Mouse (Mus musculus) liver, adult 2 months (tissue): ENCODE results near the gene Gucy2c. TPM values are rescaled to one million over a fixed set of nuclear protein-coding genes. Genes with fewer than 3 reads are reported as not detected.

Experiments used
- DNase-seq: peaks from one replicate; pipeline ENCODE4 v3.0.0-alpha.2; 2011; ENCODE audit warnings: low read depth, low spot score; ENCODE audit errors: extremely low read depth
- H3K27ac ChIP-seq: fragments of 200-500 bp; replicated peaks from 2 replicates; pipeline ENCODE4 v1.5.1; 2012; ENCODE audit warnings: low read depth, mild to moderate bottlenecking, control low read depth, inconsistent platforms, low read length; ENCODE audit not compliant: insufficient read depth
- H3K27me3 ChIP-seq: fragments of 200-500 bp; 2 replicates; pipeline ENCODE4 v1.6.1; 2012; ENCODE audit warnings: mild to moderate bottlenecking, moderate library complexity, low read length, inconsistent platforms; ENCODE audit not compliant: control insufficient read depth, insufficient read depth
- H3K36me3 ChIP-seq: fragments of 200-500 bp; 2 replicates; pipeline ENCODE4 v1.6.1; 2012; ENCODE audit warnings: low read length, inconsistent platforms; ENCODE audit not compliant: control insufficient read depth, insufficient read depth
- H3K4me1 ChIP-seq: fragments of 200-500 bp; 2 replicates; pipeline ENCODE4 v1.6.1; 2011; ENCODE audit warnings: low read length; ENCODE audit not compliant: control insufficient read depth, insufficient read depth
- H3K4me3 ChIP-seq: fragments of 200-500 bp; 2 replicates; pipeline ENCODE4 v1.5.1; 2011; ENCODE audit warnings: low read depth, mild to moderate bottlenecking, control low read depth, low read length, moderate library complexity; ENCODE audit not compliant: insufficient read depth
- H3K79me2 ChIP-seq: fragments of 200-500 bp; 2 replicates; pipeline ENCODE4 v1.6.1; 2012; ENCODE audit warnings: inconsistent platforms, mild to moderate bottlenecking, low read length, moderate library complexity; ENCODE audit not compliant: control insufficient read depth, insufficient read depth
- H3K9ac ChIP-seq: fragments of 200-500 bp; 2 replicates; pipeline ENCODE4 v1.6.1; 2012; ENCODE audit warnings: low read depth, mild to moderate bottlenecking, control low read depth, inconsistent platforms, low read length
- CTCF ChIP-seq: fragments of 200-500 bp; IDR thresholded peaks from 2 replicates; pipeline ENCODE4 v1.5.1; 2011; ENCODE audit warnings: low read depth, low read length, control low read depth
- POLR2A ChIP-seq: fragments of 200-500 bp; IDR thresholded peaks from 2 replicates; pipeline ENCODE4 v1.6.1; 2011; ENCODE audit warnings: low read length, control low read depth; ENCODE audit not compliant: insufficient read depth; ENCODE audit errors: extremely low read depth
- WGBS: fragments of 180-500 bp; shearing (Covaris S2); methylation state at CpG from one replicate; pipeline ENCODE4 v1.1.7; 2018; 5-methylcytosine and 5-hydroxymethylcytosine counted together
- polyA plus RNA-seq: library from polyadenylated mRNA; depleted of rRNA; stranded (reverse); fragments of >200 nt; gene quantifications from 2 replicates; pipeline ENCODE4 v1.2.3, GENCODE M21; 2012; rRNA removed
- total RNA-seq: library from RNA; depleted of rRNA; stranded (reverse); fragments of >200 nt; gene quantifications from 2 replicates; pipeline ENCODE4 v1.2.3, GENCODE M21; 2014; rRNA removed

Gene Gucy2c
- total and polyA plus RNA-seq, 2 experiments: 0.55 to 0.56 TPM

- no peak for DNase-seq
- WGBS: 92% methylated on average over 4 of the region's 4 CpGs
- Histone ChIP-seq H3K4me3 (no peak overlapping the region), H3K79me2 (no peaks in the 10 kb centered on the region; the same call in 1 of the 2 replicates), H3K4me1 (peaks cover 3% of the 10 kb centered on the region; the same call in 1 of the 2 replicates), H3K27me3 (no peaks in the 10 kb centered on the region), H3K36me3 (no peaks in the 10 kb centered on the region), H3K9ac (no peak overlapping the region), H3K27ac (no peak overlapping the region)
- TF ChIP-seq POLR2A (no peak), CTCF (no peak)
Measured at GRCm38 (mm10) chr6:136658303-136658702, 123.3 kb downstream of the Gucy2c start.

- H3K36me3 ChIP-seq: no peaks in the 10 kb centered on the region
- no peak overlapping the region for H3K27ac ChIP-seq
- H3K79me2 ChIP-seq: no peaks in the 10 kb centered on the region; the same call in 1 of the 2 replicates
- no peaks in the 10 kb centered on the region for H3K27me3 ChIP-seq
- H3K4me1 ChIP-seq: peaks cover 10% of the 10 kb centered on the region
- no peak for DNase-seq
- WGBS: 79% methylated on average over 11 of the region's 11 CpGs
- TF ChIP-seq POLR2A (no peak), CTCF (no peak)
- no peak overlapping the region for H3K9ac ChIP-seq
- H3K4me3 ChIP-seq: no peak overlapping the region
Measured at GRCm38 (mm10) chr6:136655786-136656185, 125.8 kb downstream of the Gucy2c start.

GRCm38 (mm10) chr6:136654470-136654869, 127.1 kb downstream of the Gucy2c start:
- no peak overlapping the region for H3K27ac ChIP-seq
- DNase-seq: peak; percentile 25
- peaks cover 7% of the 10 kb centered on the region for H3K4me1 ChIP-seq
- H3K27me3 ChIP-seq: no peaks in the 10 kb centered on the region
- H3K36me3 ChIP-seq: no peaks in the 10 kb centered on the region
- TF ChIP-seq CTCF (no peak), POLR2A (no peak)
- H3K4me3 ChIP-seq: no peak overlapping the region
- H3K79me2 ChIP-seq: no peaks in the 10 kb centered on the region
- no peak overlapping the region for H3K9ac ChIP-seq
- WGBS: 89% methylated on average over 20 of the region's 20 CpGs

- Histone ChIP-seq H3K27ac (no peak overlapping the region; the same call in 1 of the 2 replicates), H3K4me1 (peaks cover 9% of the 10 kb centered on the region), H3K4me3 (no peak overlapping the region), H3K79me2 (no peaks in the 10 kb centered on the region), H3K27me3 (no peaks in the 10 kb centered on the region), H3K36me3 (no peaks in the 10 kb centered on the region), H3K9ac (no peak overlapping the region)
- 70% methylated on average over 5 of the region's 5 CpGs for WGBS
- TF ChIP-seq CTCF (no peak), POLR2A (no peak)
- DNase-seq: no peak
Measured at GRCm38 (mm10) chr6:136653331-136653730, 128.2 kb downstream of the Gucy2c start.

- H3K27me3 ChIP-seq: no peaks in the 10 kb centered on the region
- 87% methylated on average over 8 of the region's 8 CpGs for WGBS
- H3K4me3 ChIP-seq: no peak overlapping the region
- H3K79me2 ChIP-seq: no peaks in the 10 kb centered on the region
- no peak overlapping the region for H3K27ac ChIP-seq
- TF ChIP-seq CTCF (no peak), POLR2A (no peak)
- no peak overlapping the region for H3K9ac ChIP-seq
- H3K4me1 ChIP-seq: peaks cover 13% of the 10 kb centered on the region
- DNase-seq: no peak
- H3K36me3 ChIP-seq: no peaks in the 10 kb centered on the region
Measured at GRCm38 (mm10) chr6:136650664-136651063, 130.9 kb downstream of the Gucy2c start.

- H3K4me3 ChIP-seq: no peak overlapping the region
- DNase-seq: peak; percentile 97
- H3K79me2 ChIP-seq: no peaks in the 10 kb centered on the region
- TF ChIP-seq CTCF (0 out of 2 replicates have a peak, but pooled peaks have one; percentile 1), POLR2A (no peak)
- no peaks in the 10 kb centered on the region for H3K27me3 ChIP-seq
- H3K36me3 ChIP-seq: no peaks in the 10 kb centered on the region
- H3K9ac ChIP-seq: no peak overlapping the region
- H3K27ac ChIP-seq: peak overlapping the region; percentile 68
- 24% methylated on average over 10 of the region's 10 CpGs for WGBS
- H3K4me1 ChIP-seq: peaks cover 6% of the 10 kb centered on the region
Measured at GRCm38 (mm10) chr6:136647455-136647861, 134.1 kb downstream of the Gucy2c start.

Other genes starting within 250 kb of the Gucy2c start
- gene Plbd1, start 119.8 kb downstream of the Gucy2c start, total RNA-seq: 30.5 and 53.5 TPM in 2 replicates
- gene Plbd1, start 119.8 kb downstream of the Gucy2c start, polyA plus RNA-seq: 27.5 and 31.4 TPM in 2 replicates
- gene Hist4h4, start 22.6 kb upstream of the Gucy2c start, total RNA-seq: 8.8 and 9.9 TPM in 2 replicates
- 0.15 and 0.21 TPM in 2 replicates for gene Hist4h4, start 22.6 kb upstream of the Gucy2c start, polyA plus RNA-seq
- 53.1 and 63.8 TPM in 2 replicates for gene H2afj, start 26.5 kb upstream of the Gucy2c start, total RNA-seq
- gene H2afj, start 26.5 kb upstream of the Gucy2c start, polyA plus RNA-seq: 90.3 and 103 TPM in 2 replicates
- 0.18 and 1.1 TPM in 2 replicates for gene BC049715, start 45.9 kb upstream of the Gucy2c start, total RNA-seq
- gene BC049715, start 45.9 kb upstream of the Gucy2c start, polyA plus RNA-seq: 0.09 and 0.61 TPM in 2 replicates
- gene Wbp11, start 46.5 kb upstream of the Gucy2c start, total RNA-seq: 6.6 and 9.0 TPM in 2 replicates
- 13.6 and 18.0 TPM in 2 replicates for gene Wbp11, start 46.5 kb upstream of the Gucy2c start, polyA plus RNA-seq
- 0.07 TPM in 1 of 2 replicates, not detected in the other for gene Smco3, start 53.7 kb upstream of the Gucy2c start, total RNA-seq
- not detected in 2 replicates for gene Smco3, start 53.7 kb upstream of the Gucy2c start, polyA plus RNA-seq
- 1.8 and 1.9 TPM in 2 replicates for gene Art4, start 76.0 kb upstream of the Gucy2c start, total RNA-seq
- gene Art4, start 76.0 kb upstream of the Gucy2c start, polyA plus RNA-seq: 0.93 and 1.1 TPM in 2 replicates
- gene Mgp, start 94.1 kb upstream of the Gucy2c start, total RNA-seq: 10.0 and 10.9 TPM in 2 replicates
- 7.3 and 11.9 TPM in 2 replicates for gene Mgp, start 94.1 kb upstream of the Gucy2c start, polyA plus RNA-seq
- gene Erp27, start 140.4 kb upstream of the Gucy2c start, total RNA-seq: 0.40 and 1.8 TPM in 2 replicates
- 0.37 and 0.55 TPM in 2 replicates for gene Erp27, start 140.4 kb upstream of the Gucy2c start, polyA plus RNA-seq
- gene Pde6h, start 142.1 kb upstream of the Gucy2c start, total RNA-seq: under 0.01 and 0.07 TPM in 2 replicates
- gene Pde6h, start 142.1 kb upstream of the Gucy2c start, polyA plus RNA-seq: 0.05 TPM in 1 of 2 replicates, not detected in the other
- gene Arhgdib, start 160.1 kb upstream of the Gucy2c start, total RNA-seq: 5.3 and 7.7 TPM in 2 replicates
- gene Arhgdib, start 160.1 kb upstream of the Gucy2c start, polyA plus RNA-seq: 10.3 and 11.9 TPM in 2 replicates